Comparison of ENCODE assay signal across 12 mouse cellular contexts in the genomic region with DNA sequence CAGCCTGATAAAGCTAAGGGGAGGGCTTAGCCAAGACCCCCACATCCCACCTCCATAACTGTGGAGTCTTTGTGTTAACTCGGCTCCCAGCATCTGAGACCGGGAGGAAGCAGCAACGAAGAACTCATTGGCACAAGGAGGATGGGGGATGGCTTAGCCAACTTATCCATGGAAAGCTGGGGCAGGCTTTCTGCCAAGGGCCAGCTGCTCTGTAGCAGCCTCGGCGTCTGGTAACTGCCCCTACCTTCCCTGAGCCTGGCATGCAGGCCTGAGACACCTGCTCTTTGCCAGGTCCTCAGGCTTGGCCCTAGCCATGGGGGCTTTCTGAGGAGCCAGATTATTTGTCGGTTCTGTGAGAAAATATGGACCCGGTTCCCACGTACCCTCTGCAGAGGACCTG.
DNase-seq lines count a peak whose midpoint lies in the region; ATAC-seq lines count a peak whose summit lies in the region.
"Had no signal": no experiment of that assay in that cellular context is flagged by ENCODE, and none has a peak within 500 bp of the region (broad histone marks: within the 10 kb centered on the region; RNA-seq: fewer than 3 reads in every experiment).

No protein-coding gene starts in this region.

- DNase-seq in layer of hippocampus, postnatal 10 days (ENCODE audit: low spot score in 2 of 2): peak; percentile 36 to 47
- DNase-seq in layer of hippocampus, postnatal 14 days (ENCODE audit: low spot score in 2 of 2): no peak
- DNase-seq in cerebellum, adult 11 months: peak; percentile 82
- DNase-seq in cerebellum, adult 9-11 months: peak; percentile 92
- peak; percentile 58 for DNase-seq in gastrocnemius, postnatal 14 days
- no peak for DNase-seq in spleen, postnatal 10 days (ENCODE audit: low spot score in 2 of 2)
- DNase-seq: heart, postnatal 4 days; kidney, postnatal 25 days; layer of hippocampus, postnatal 36 days had no signal

- intact Hi-C loops in gastrocnemius, postnatal 14 days (cut with DNase I; ENCODE audit: low total_unique reads): no loop called here

- ATAC-seq in frontal cortex, adult (ENCODE audit: low TSS enrichment): no peak
- ATAC-seq: CD4-positive, CD25-positive, alpha-beta regulatory T cell, adult 4 months; intestine, postnatal 0 days had no signal

Comparison
In these comparisons a context has a peak if more than half of its experiments do, and no peak if none do; other contexts are left out.
1. DNase-seq: peak in layer of hippocampus, postnatal 10 days (2 of 2), cerebellum, adult 11 months (single experiment), cerebellum, adult 9-11 months (single experiment) and gastrocnemius, postnatal 14 days (single experiment); none in layer of hippocampus, postnatal 14 days (0 of 2) and spleen, postnatal 10 days (0 of 2).